Mouse (Mus musculus) limb, embryonic 13.5 days (tissue): ENCODE results near the gene Polr3gl. TPM values are rescaled to one million over a fixed set of nuclear protein-coding genes. Genes with fewer than 3 reads are reported as not detected.
A peak's percentile ranks its signal among the peaks of the same experiment; 100 is the strongest.
"Not testable (repeated sequence)": the region's sequence is repeated elsewhere in the genome, so short reads cannot be mapped to it uniquely, and the experiment has no call there.

ENCODE experiments used
- ATAC-seq: fragments of 200-750 bp; cut with Nextera tagmentation; 2 replicates; pipeline ENCODE4 v1.8.0; 2017; ENCODE audit warnings: low read depth, moderate number of reproducible peaks, moderate TSS enrichment; ENCODE audit not compliant: low FRiP score
- H3K27ac ChIP-seq: fragments of 300-500 bp; sonication (generic); 2 replicates; pipeline ENCODE4 v1.5.1; 2015; ENCODE audit warnings: inconsistent platforms, mild to moderate bottlenecking, moderate library complexity
- H3K27me3 ChIP-seq: fragments of 300-500 bp; sonication (generic); 2 replicates; pipeline ENCODE4 v1.6.1; 2015; ENCODE audit warnings: mild to moderate bottlenecking, inconsistent platforms
- H3K36me3 ChIP-seq: fragments of 300-500 bp; sonication (generic); 2 replicates; pipeline ENCODE4 v1.6.1; 2015; ENCODE audit warnings: inconsistent platforms, mild to moderate bottlenecking, moderate library complexity
- H3K4me1 ChIP-seq: fragments of 300-500 bp; sonication (generic); 2 replicates; pipeline ENCODE4 v1.6.1; 2015; ENCODE audit warnings: inconsistent platforms
- H3K4me2 ChIP-seq: fragments of 300-500 bp; sonication (generic); replicated peaks from 2 replicates; pipeline ENCODE4 v1.6.1; 2015; ENCODE audit warnings: inconsistent platforms, mild to moderate bottlenecking, moderate library complexity
- H3K4me3 ChIP-seq: fragments of 300-500 bp; sonication (generic); 2 replicates; pipeline ENCODE4 v1.5.1; 2015; ENCODE audit warnings: moderate library complexity, mild to moderate bottlenecking, inconsistent platforms
- H3K9ac ChIP-seq: fragments of 300-500 bp; sonication (generic); 2 replicates; pipeline ENCODE4 v1.6.1; 2015; ENCODE audit warnings: mild to moderate bottlenecking, inconsistent platforms
- H3K9me3 ChIP-seq: fragments of 300-500 bp; sonication (generic); 2 replicates; pipeline ENCODE4 v1.6.1; 2016; ENCODE audit warnings: inconsistent platforms
- WGBS: fragments of 180-500 bp; shearing (Covaris S2); methylation state at CpG from one replicate; pipeline ENCODE4 v1.1.7; 2015; 5-methylcytosine and 5-hydroxymethylcytosine counted together
- polyA plus RNA-seq: library from polyadenylated mRNA; unstranded; fragments of >200 nt; fragmentation: Nextera tagmentation; extraction: Ambion mirVana; gene quantifications from 2 replicates; pipeline ENCODE4 v1.2.1, GENCODE M21; 2015

Gene Polr3gl
- polyA plus RNA-seq, 1 experiment from 2014 or later, result 48.8 TPM

DNA sequence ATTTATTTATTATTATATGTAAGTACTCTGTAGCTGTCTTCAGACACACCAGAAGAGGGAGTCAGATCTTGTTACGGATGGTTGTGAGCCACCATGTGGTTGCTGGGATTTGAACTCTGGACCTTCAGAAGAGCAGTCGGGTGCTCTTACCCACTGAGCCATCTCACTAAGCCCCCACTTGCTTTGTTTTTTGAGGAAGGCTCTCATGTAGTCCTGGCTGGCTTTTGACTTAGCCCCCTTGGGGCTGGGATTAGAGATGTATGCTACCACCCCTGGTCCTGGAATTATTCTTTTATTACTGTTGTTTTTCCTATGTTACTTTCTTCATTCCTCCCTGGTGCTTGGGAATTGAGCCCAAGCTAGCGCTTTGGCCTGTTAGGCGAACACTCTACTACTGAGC is 12.0 kb upstream of the Polr3gl start:
- H3K4me2 ChIP-seq, H3K27me3 ChIP-seq, H3K4me3 ChIP-seq, ATAC-seq, H3K9ac ChIP-seq, H3K27ac ChIP-seq, H3K9me3 ChIP-seq: not testable (repeated sequence)
- 84% methylated on average over 4 of the region's 4 CpGs for WGBS
- Histone ChIP-seq H3K36me3 (peaks cover 22% of the 10 kb centered on the region; the same call in 1 of the 2 replicates), H3K4me1 (peaks cover 34% of the 10 kb centered on the region)

DNA sequence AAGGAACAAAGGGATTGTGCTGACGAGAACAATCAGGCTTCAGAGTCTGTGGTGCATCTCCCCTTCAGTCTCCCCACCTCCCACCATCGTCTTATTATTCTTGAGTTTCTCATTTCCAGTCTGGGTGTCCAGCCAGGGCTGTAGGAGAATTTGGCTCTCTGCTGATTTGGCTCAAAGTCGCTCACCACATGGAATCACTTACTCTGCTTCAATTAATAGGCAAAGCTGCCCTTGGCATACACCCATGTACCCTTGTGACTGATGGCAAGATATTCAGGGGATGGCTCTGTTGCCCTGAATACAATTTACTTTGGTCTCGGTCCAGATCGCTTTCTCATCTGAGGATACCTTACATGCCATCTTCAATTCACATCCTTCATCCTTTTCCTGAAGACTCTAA is 9.3 kb upstream of the Polr3gl start:
- peak overlapping the region; percentile 84 for H3K4me2 ChIP-seq
- H3K27ac ChIP-seq, result peak overlapping the region; percentile 94; the same call in 1 of the 2 replicates
- H3K27me3 ChIP-seq, result peaks cover 9% of the 10 kb centered on the region; the same call in 1 of the 2 replicates
- peaks cover 20% of the 10 kb centered on the region; the same call in 1 of the 2 replicates for H3K36me3 ChIP-seq
- H3K9me3 ChIP-seq, result no peaks in the 10 kb centered on the region
- no peak for ATAC-seq
- peak overlapping the region; percentile 76 for H3K4me3 ChIP-seq
- peaks cover 54% of the 10 kb centered on the region for H3K4me1 ChIP-seq
- 53% methylated on average over 5 of the region's 5 CpGs for WGBS
- H3K9ac ChIP-seq, result peak overlapping the region; percentile 87

DNA sequence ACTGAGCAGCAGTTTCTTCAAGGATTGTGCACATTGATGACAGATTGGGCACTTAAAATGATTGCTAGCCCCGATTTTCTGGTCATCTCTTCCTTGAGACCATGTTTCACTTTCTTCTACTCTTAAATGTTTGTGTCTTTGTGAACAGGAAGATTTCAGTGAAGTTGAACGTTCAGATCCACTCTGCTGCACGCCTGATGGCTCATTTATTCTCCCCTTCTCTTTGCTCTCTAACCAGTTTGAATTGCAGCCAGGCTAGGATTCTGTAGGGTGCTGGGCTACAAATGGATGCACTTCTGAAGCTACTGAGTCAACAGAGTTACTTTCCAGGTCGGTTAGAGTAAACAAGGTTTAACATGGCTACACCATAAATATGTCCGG is 8.7 kb upstream of the Polr3gl start:
- Histone ChIP-seq H3K9ac (peak overlapping the region; percentile 87), H3K4me1 (peaks cover 58% of the 10 kb centered on the region), H3K27me3 (peaks cover 9% of the 10 kb centered on the region; the same call in 1 of the 2 replicates), H3K9me3 (no peaks in the 10 kb centered on the region), H3K4me2 (peak overlapping the region; percentile 84), H3K4me3 (peak overlapping the region; percentile 76), H3K36me3 (peaks cover 20% of the 10 kb centered on the region; the same call in 1 of the 2 replicates), H3K27ac (peak overlapping the region; percentile 94)
- 39% methylated on average over 5 of the region's 5 CpGs for WGBS
- no peak for ATAC-seq

DNA sequence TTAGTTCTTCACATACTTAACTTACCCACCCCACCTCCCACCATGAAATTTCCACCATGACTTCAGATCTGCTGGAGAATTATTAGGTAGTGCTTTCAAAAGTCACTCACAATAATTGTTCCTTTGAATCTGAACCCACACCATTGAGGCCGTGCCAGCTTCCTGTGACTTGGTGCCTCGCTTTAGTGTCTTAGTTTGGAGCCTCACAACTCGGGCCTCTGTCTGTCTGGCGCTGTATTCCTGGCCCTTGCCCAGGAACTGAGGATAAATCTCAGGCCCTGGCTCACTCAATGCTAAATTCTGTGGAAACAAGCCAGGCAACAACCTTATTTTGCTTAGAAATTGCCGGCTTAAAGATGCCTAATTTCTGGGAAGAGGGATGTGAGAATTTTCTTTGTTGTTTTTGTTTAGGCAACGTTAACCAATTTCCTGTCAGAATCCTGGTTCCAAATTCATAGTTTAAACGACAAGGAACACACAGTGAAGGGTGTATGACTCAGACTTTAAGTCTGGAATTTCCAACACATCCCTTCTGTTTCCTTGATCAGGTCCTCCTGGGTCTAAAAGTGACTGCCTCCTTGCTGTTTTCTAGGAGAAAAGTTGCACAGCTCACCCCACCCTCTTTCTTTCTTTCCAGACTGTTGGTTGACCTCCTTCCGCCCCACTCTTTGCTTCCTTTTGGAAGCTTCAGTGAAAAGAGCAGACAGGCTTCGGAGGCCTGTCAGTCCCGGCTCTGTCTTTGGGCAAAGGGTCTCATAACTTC is 8.1 kb upstream of the Polr3gl start:
- H3K9ac ChIP-seq, result peak overlapping the region; percentile 87
- no peak for ATAC-seq
- peak overlapping the region; percentile 94 for H3K27ac ChIP-seq
- peaks cover 64% of the 10 kb centered on the region for H3K4me1 ChIP-seq
- WGBS, result 27% methylated on average over 10 of the region's 10 CpGs
- H3K9me3 ChIP-seq, result no peaks in the 10 kb centered on the region
- peak overlapping the region; percentile 84 for H3K4me2 ChIP-seq
- peaks cover 20% of the 10 kb centered on the region; the same call in 1 of the 2 replicates for H3K36me3 ChIP-seq
- peak overlapping the region; percentile 76 for H3K4me3 ChIP-seq
- peaks cover 9% of the 10 kb centered on the region; the same call in 1 of the 2 replicates for H3K27me3 ChIP-seq

DNA sequence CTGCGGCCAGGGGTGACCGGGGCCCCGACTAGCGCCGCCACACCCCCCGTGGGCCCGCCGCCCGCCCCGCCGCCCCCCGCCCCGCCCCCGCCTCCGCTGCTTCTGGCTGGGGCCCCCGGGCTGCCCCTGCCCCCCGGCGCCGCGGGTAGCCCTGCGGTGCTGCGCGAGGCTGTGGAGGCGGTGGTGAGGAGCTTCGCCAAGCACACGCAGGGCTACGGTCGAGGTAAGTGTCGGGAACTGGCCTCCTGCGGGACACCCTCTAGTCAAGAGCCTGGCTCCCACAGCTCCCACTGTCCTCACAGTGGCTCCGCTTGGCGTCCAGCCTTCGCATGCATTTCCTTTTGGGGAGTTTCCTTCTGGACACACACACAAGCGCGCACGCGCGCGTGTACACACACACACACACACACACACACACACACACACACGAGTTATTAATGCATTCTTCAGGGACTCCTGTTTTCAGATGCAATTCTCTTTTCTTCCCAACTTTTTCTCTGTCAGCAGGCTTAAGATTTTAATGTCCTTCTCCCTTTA is 7.3 kb upstream of the Polr3gl start:
- Histone ChIP-seq H3K9ac (peak overlapping the region; percentile 87), H3K9me3 (no peaks in the 10 kb centered on the region), H3K36me3 (peaks cover 20% of the 10 kb centered on the region; the same call in 1 of the 2 replicates), H3K4me1 (peaks cover 72% of the 10 kb centered on the region), H3K27me3 (peaks cover 17% of the 10 kb centered on the region), H3K4me2 (peak overlapping the region; percentile 84), H3K27ac (peak overlapping the region; percentile 94), H3K4me3 (peak overlapping the region; percentile 76)
- peak; percentile 49 for ATAC-seq
- under 1% methylated on average over 19 of the region's 40 CpGs for whole genome bisulfite sequencing

DNA sequence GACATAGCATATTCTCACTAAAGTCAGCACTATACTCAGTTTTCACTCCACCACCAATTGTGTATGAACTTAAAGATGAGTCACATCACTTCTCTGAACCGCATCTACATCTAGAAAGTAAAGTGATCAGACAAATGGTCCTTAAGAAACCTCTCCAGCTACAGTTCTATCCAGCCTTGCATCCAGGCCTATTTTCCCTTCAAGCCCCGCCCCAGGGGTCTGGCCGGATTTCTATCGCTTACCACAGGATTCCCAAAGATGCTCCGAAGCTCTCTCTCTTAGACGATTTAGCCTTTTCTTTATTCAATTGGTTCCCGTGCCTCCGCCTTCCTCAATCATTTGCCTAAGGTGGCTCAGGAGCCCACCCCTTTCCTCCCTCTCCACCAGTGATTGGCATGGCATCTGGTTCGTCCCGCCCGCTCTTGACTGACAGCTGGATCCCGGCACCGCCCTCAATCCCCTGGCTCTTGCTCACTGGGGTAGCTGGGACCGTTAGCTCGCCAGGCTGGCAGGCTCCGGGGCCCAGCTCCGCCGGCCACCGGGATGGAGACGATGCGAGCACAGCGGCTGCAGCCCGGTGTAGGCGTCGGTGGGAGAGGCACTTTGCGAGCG is 6.8 kb upstream of the Polr3gl start, which contains the start of gene Lix1l:
Lix1l (plus strand) TSS at position 511 of the 612 bp plus-strand sequence.
- peak within 1 kb of the TSS; percentile 76 for H3K4me3 ChIP-seq
- peak within 1 kb of the TSS; percentile 94 for H3K27ac ChIP-seq
- H3K27me3 ChIP-seq, result peaks cover 21% of the 10 kb centered on the region
- ATAC-seq, result peak; percentile 94
- peak within 1 kb of the TSS; percentile 87 for H3K9ac ChIP-seq
- peak within 1 kb of the TSS; percentile 84 for H3K4me2 ChIP-seq
- under 1% methylated on average over 25 of the region's 27 CpGs for WGBS
- H3K36me3 ChIP-seq, result peaks cover 20% of the 10 kb centered on the region; the same call in 1 of the 2 replicates
- peaks cover 78% of the 10 kb centered on the region for H3K4me1 ChIP-seq
- H3K9me3 ChIP-seq, result no peaks in the 10 kb centered on the region

DNA sequence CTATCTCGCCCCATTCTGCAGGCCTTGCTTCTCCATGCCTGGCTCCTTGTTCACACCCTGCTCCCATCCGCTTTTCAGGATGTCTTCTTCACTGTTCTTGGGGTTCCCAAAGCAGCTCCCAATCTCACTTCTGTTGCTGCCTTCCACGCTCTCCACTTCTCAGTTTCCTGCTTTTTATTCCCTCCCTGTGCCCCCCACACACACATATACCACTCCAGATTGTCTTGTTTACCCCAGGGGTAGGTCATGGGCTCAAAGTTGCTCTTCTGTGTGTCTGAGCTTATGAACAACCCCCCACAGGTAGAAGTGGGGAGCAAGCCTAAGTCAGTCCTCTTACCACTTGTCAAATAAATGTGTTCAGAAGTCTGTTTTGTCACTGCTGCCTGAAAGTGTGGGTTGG is 5.4 kb upstream of the Polr3gl start:
- Histone ChIP-seq H3K9ac (no peak overlapping the region), H3K4me3 (0 out of 2 replicates have a peak overlapping the region, but pooled peaks have one; percentile 57), H3K36me3 (peaks cover 11% of the 10 kb centered on the region; the same call in 1 of the 2 replicates), H3K4me1 (peaks cover 74% of the 10 kb centered on the region), H3K4me2 (peak overlapping the region; percentile 99), H3K27me3 (peaks cover 30% of the 10 kb centered on the region), H3K9me3 (no peaks in the 10 kb centered on the region), H3K27ac (no peak overlapping the region)
- 68% methylated on average over 3 of the region's 3 CpGs for WGBS
- no peak for ATAC-seq

DNA sequence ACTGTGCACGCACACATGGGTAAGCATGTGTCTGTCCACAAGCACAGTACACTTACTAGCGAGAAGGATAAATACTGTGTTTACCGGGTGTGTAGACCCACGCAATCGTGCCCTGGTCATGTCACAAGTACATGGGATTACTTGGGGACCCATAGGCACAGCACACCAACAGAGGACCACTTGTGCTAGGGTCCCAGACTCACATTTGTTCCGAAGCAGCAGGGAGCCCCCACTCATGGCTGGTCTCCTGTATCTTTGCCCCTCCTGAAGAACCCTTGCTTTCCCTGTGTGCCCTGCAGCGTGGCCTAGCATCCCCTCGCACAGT is 5.0 kb upstream of the Polr3gl start:
- peaks cover 30% of the 10 kb centered on the region for H3K27me3 ChIP-seq
- H3K9ac ChIP-seq, result no peak overlapping the region
- peak overlapping the region; percentile 99 for H3K4me2 ChIP-seq
- peak overlapping the region; percentile 57 for H3K4me3 ChIP-seq
- no peak for ATAC-seq
- H3K36me3 ChIP-seq, result peaks cover 8% of the 10 kb centered on the region; the same call in 1 of the 2 replicates
- WGBS, result 51% methylated on average over 8 of the region's 8 CpGs
- no peak overlapping the region for H3K27ac ChIP-seq
- H3K4me1 ChIP-seq, result peaks cover 70% of the 10 kb centered on the region
- H3K9me3 ChIP-seq, result no peaks in the 10 kb centered on the region

DNA sequence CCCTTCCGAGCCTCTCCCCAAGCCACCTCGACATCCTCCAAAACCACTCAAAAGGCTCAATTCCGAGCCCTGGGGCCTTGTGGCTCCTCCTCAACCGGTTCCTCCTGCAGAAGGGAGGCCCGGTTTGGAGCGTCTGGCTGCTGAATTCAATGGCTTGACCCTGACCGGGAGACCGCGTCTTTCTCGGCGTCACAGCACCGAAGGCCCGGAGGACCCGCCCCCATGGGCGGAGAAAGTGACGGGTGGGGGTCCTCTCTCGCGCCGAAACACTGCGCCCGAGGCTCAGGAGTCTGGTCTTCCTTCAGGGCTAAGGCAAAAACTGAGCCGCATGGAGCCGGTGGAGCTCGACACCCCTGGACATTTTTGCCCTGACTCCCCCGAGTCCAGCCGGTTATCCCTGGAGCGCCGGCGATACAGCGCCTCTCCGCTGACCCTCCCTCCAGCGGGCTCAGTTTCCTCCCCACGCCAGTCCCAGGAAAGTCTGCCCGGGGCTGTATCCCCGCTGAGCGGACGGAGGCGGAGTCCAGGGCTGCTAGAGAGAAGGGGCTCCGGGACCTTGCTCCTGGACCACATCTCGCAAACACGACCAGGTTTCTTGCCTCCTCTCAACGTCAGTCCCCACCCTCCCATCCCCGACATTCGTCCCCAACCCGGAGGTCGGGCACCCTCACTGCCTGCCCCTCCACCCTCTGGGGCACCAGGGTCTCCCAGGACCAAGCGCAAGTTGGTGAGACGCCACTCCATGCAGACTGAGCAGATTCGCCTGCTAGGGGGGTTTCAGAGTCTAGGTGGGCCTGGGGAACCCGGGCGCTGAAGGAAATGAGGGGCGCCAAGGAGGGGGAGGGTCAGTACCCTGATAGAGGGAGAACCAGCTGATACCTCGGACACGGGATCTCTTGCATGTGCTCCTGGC is 4.4 kb upstream of the Polr3gl start:
- Histone ChIP-seq H3K9me3 (no peaks in the 10 kb centered on the region), H3K27me3 (peaks cover 30% of the 10 kb centered on the region), H3K4me3 (peak overlapping the region; percentile 57), H3K4me1 (peaks cover 64% of the 10 kb centered on the region), H3K36me3 (peaks cover 1% of the 10 kb centered on the region; the same call in 1 of the 2 replicates), H3K9ac (peak overlapping the region; percentile 80), H3K4me2 (peak overlapping the region; percentile 99), H3K27ac (0 out of 2 replicates have a peak overlapping the region, but pooled peaks have one; percentile 56)
- 1% methylated on average over 54 of the region's 54 CpGs for WGBS
- ATAC-seq, result peak; percentile 21; the same call in 1 of the 2 replicates

DNA sequence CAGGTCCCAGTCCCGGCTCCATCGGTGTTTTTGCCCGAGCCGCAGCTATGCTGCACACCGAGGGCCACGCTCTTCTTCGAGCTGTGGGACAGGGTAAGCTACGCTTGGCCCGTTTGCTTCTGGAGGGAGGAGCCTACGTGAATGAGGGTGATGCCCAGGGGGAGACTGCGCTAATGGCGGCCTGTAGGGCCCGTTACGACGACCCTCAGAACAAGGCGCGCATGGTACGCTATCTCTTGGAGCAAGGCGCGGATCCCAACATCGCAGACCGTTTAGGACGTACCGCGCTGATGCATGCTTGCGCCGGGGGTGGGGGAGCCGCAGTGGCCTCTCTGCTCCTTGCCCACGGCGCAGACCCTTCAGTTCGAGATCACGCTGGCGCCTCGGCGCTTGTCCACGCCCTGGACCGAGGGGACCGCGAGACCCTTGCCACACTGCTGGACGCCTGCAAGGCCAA is 3.5 kb upstream of the Polr3gl start:
- peaks cover 30% of the 10 kb centered on the region for H3K27me3 ChIP-seq
- no peak for ATAC-seq
- H3K36me3 ChIP-seq, result no peaks in the 10 kb centered on the region
- H3K4me1 ChIP-seq, result peaks cover 63% of the 10 kb centered on the region
- peak overlapping the region; percentile 80 for H3K9ac ChIP-seq
- peak overlapping the region; percentile 57 for H3K4me3 ChIP-seq
- peak overlapping the region; percentile 56; the same call in 1 of the 2 replicates for H3K27ac ChIP-seq
- no peaks in the 10 kb centered on the region for H3K9me3 ChIP-seq
- peak overlapping the region; percentile 99 for H3K4me2 ChIP-seq
- WGBS, result under 1% methylated on average over 40 of the region's 40 CpGs

DNA sequence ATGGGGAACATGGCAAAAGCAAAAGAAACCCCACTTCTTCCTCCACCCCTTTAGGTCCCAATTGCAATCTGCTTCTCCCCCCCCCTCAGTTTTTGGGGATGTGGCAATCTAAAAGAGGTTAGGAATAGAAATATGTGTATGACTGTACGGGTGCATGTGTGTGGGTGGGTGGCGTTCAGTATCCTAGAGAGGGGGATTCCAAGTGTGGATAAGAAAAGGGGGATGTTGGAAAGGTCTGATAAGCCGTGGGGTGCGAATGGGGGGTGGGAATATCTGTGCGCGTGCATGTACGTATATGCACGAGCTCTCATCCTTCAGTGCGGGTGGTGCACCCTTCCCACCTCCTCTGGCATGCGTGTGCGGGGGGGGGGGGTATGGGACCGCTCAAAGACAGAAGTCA is 2.9 kb upstream of the Polr3gl start:
- peaks cover 61% of the 10 kb centered on the region for H3K4me1 ChIP-seq
- H3K27ac ChIP-seq, result no peak overlapping the region
- H3K9ac ChIP-seq, result peak overlapping the region; percentile 80
- peaks cover 30% of the 10 kb centered on the region for H3K27me3 ChIP-seq
- WGBS, result 3% methylated on average over 10 of the region's 12 CpGs
- no peak for ATAC-seq
- H3K9me3 ChIP-seq, result no peaks in the 10 kb centered on the region
- peak overlapping the region; percentile 57 for H3K4me3 ChIP-seq
- H3K36me3 ChIP-seq, result no peaks in the 10 kb centered on the region
- H3K4me2 ChIP-seq, result peak overlapping the region; percentile 99
